Mouse (Mus musculus): ENCODE data around the gene Tpra1. TPM values are rescaled to one million over a fixed set of nuclear protein-coding genes. Genes with fewer than 3 reads are reported as not detected.

The Tpra1 gene
- polyA plus RNA-seq, 1 experiment from 2014 or later, result 55.6 TPM

- WGBS, result 89% methylated on average over 10 of the region's 10 CpGs
- Histone ChIP-seq H3K27ac (ENCODE audit: low read length) (no peak overlapping the region), H3K4me2 (replicated peaks; ENCODE audit: low read depth, low read length) (no peak overlapping the region), H3K27me3 (ENCODE audit: control insufficient read depth, insufficient read depth, low read length) (no peaks in the 10 kb centered on the region), H3K4me3 (ENCODE audit: low read depth, low read length) (no peak overlapping the region), H3K9me3 (ENCODE audit: control insufficient read depth, low read depth, low read length) (no peaks in the 10 kb centered on the region), H3K9ac (replicated peaks; ENCODE audit: low read depth, low read length) (no peak overlapping the region), H3K4me1 (ENCODE audit: control insufficient read depth, insufficient read depth, low read length) (no peaks in the 10 kb centered on the region), H3K36me3 (ENCODE audit: control insufficient read depth, insufficient read depth, low read length) (peaks cover 71% of the 10 kb centered on the region)
- no peak for ATAC-seq (ENCODE audit: insufficient number of reproducible peaks, insufficient read depth, low FRiP score, low read depth)
These were observed 17.9 kb upstream of the Tpra1 start for GRCm38 (mm10) chr6:88884195-88884594.

GRCm38 (mm10) chr6:88884690-88885089 lies 17.4 kb upstream of the Tpra1 start:
- Histone ChIP-seq H3K4me3 (ENCODE audit: low read depth, low read length) (no peak overlapping the region), H3K27ac (ENCODE audit: low read length) (no peak overlapping the region), H3K4me1 (ENCODE audit: control insufficient read depth, insufficient read depth, low read length) (no peaks in the 10 kb centered on the region), H3K36me3 (ENCODE audit: control insufficient read depth, insufficient read depth, low read length) (peaks cover 76% of the 10 kb centered on the region), H3K9ac (replicated peaks; ENCODE audit: low read depth, low read length) (no peak overlapping the region), H3K4me2 (replicated peaks; ENCODE audit: low read depth, low read length) (no peak overlapping the region), H3K27me3 (ENCODE audit: control insufficient read depth, insufficient read depth, low read length) (no peaks in the 10 kb centered on the region), H3K9me3 (ENCODE audit: control insufficient read depth, low read depth, low read length) (no peaks in the 10 kb centered on the region)
- 96% methylated on average over 17 of the region's 17 CpGs for WGBS
- ATAC-seq (ENCODE audit: insufficient number of reproducible peaks, insufficient read depth, low FRiP score, low read depth), result no peak

GRCm38 (mm10) chr6:88885644-88886416 lies 16.2 kb upstream of the Tpra1 start:
- no peaks in the 10 kb centered on the region for H3K4me1 ChIP-seq (ENCODE audit: control insufficient read depth, insufficient read depth, low read length)
- ATAC-seq (ENCODE audit: insufficient number of reproducible peaks, insufficient read depth, low FRiP score, low read depth), result no peak
- no peaks in the 10 kb centered on the region for H3K27me3 ChIP-seq (ENCODE audit: control insufficient read depth, insufficient read depth, low read length)
- H3K4me2 ChIP-seq (replicated peaks; ENCODE audit: low read depth, low read length), result no peak overlapping the region
- H3K36me3 ChIP-seq (ENCODE audit: control insufficient read depth, insufficient read depth, low read length), result peaks cover 87% of the 10 kb centered on the region
- H3K9ac ChIP-seq (replicated peaks; ENCODE audit: low read depth, low read length), result no peak overlapping the region
- no peak overlapping the region for H3K27ac ChIP-seq (ENCODE audit: low read length)
- H3K9me3 ChIP-seq (ENCODE audit: control insufficient read depth, low read depth, low read length), result no peaks in the 10 kb centered on the region
- 92% methylated on average over 12 of the region's 12 CpGs for WGBS
- H3K4me3 ChIP-seq (ENCODE audit: low read depth, low read length), result no peak overlapping the region

GRCm38 (mm10) chr6:88886417-88886967 lies 15.6 kb upstream of the Tpra1 start:
- WGBS, result 85% methylated on average over 2 of the region's 2 CpGs
- Histone ChIP-seq H3K9ac (replicated peaks; ENCODE audit: low read depth, low read length) (no peak overlapping the region), H3K9me3 (ENCODE audit: control insufficient read depth, low read depth, low read length) (no peaks in the 10 kb centered on the region), H3K4me1 (ENCODE audit: control insufficient read depth, insufficient read depth, low read length) (no peaks in the 10 kb centered on the region), H3K4me3 (ENCODE audit: low read depth, low read length) (no peak overlapping the region), H3K27ac (ENCODE audit: low read length) (no peak overlapping the region), H3K27me3 (ENCODE audit: control insufficient read depth, insufficient read depth, low read length) (no peaks in the 10 kb centered on the region), H3K4me2 (replicated peaks; ENCODE audit: low read depth, low read length) (no peak overlapping the region), H3K36me3 (ENCODE audit: control insufficient read depth, insufficient read depth, low read length) (peaks cover 94% of the 10 kb centered on the region)
- ATAC-seq (ENCODE audit: insufficient number of reproducible peaks, insufficient read depth, low FRiP score, low read depth), result no peak

- peaks cover 90% of the 10 kb centered on the region for H3K36me3 ChIP-seq (ENCODE audit: control insufficient read depth, insufficient read depth, low read length)
- ATAC-seq (ENCODE audit: insufficient number of reproducible peaks, insufficient read depth, low FRiP score, low read depth), result no peak
- no peak overlapping the region for H3K27ac ChIP-seq (ENCODE audit: low read length)
- no peak overlapping the region for H3K4me3 ChIP-seq (ENCODE audit: low read depth, low read length)
- no peaks in the 10 kb centered on the region for H3K27me3 ChIP-seq (ENCODE audit: control insufficient read depth, insufficient read depth, low read length)
- H3K9me3 ChIP-seq (ENCODE audit: control insufficient read depth, low read depth, low read length), result no peaks in the 10 kb centered on the region
- no peak overlapping the region for H3K9ac ChIP-seq (replicated peaks; ENCODE audit: low read depth, low read length)
- 86% methylated on average over 13 of the region's 13 CpGs for WGBS
- no peaks in the 10 kb centered on the region for H3K4me1 ChIP-seq (ENCODE audit: control insufficient read depth, insufficient read depth, low read length)
- H3K4me2 ChIP-seq (replicated peaks; ENCODE audit: low read depth, low read length), result no peak overlapping the region
These were observed 12.5 kb upstream of the Tpra1 start for GRCm38 (mm10) chr6:88889410-88890042.

GRCm38 (mm10) chr6:88890832-88891231 lies 11.2 kb upstream of the Tpra1 start:
- 87% methylated on average over 7 of the region's 7 CpGs for WGBS
- no peaks in the 10 kb centered on the region for H3K9me3 ChIP-seq (ENCODE audit: control insufficient read depth, low read depth, low read length)
- H3K36me3 ChIP-seq (ENCODE audit: control insufficient read depth, insufficient read depth, low read length), result peaks cover 88% of the 10 kb centered on the region
- no peaks in the 10 kb centered on the region for H3K4me1 ChIP-seq (ENCODE audit: control insufficient read depth, insufficient read depth, low read length)
- H3K27ac ChIP-seq (ENCODE audit: low read length), result no peak overlapping the region
- no peak overlapping the region for H3K4me2 ChIP-seq (replicated peaks; ENCODE audit: low read depth, low read length)
- no peak for ATAC-seq (ENCODE audit: insufficient number of reproducible peaks, insufficient read depth, low FRiP score, low read depth)
- H3K27me3 ChIP-seq (ENCODE audit: control insufficient read depth, insufficient read depth, low read length), result no peaks in the 10 kb centered on the region
- no peak overlapping the region for H3K9ac ChIP-seq (replicated peaks; ENCODE audit: low read depth, low read length)
- no peak overlapping the region for H3K4me3 ChIP-seq (ENCODE audit: low read depth, low read length)

GRCm38 (mm10) chr6:88893559-88893958 lies 8.5 kb upstream of the Tpra1 start:
- H3K27ac ChIP-seq (ENCODE audit: low read length), result no peak overlapping the region
- no peaks in the 10 kb centered on the region for H3K9me3 ChIP-seq (ENCODE audit: control insufficient read depth, low read depth, low read length)
- H3K27me3 ChIP-seq (ENCODE audit: control insufficient read depth, insufficient read depth, low read length), result no peaks in the 10 kb centered on the region
- 58% methylated on average over 5 of the region's 5 CpGs for WGBS
- H3K4me3 ChIP-seq (ENCODE audit: low read depth, low read length), result no peak overlapping the region
- peaks cover 71% of the 10 kb centered on the region for H3K36me3 ChIP-seq (ENCODE audit: control insufficient read depth, insufficient read depth, low read length)
- no peak for ATAC-seq (ENCODE audit: insufficient number of reproducible peaks, insufficient read depth, low FRiP score, low read depth)
- H3K9ac ChIP-seq (replicated peaks; ENCODE audit: low read depth, low read length), result no peak overlapping the region
- H3K4me1 ChIP-seq (ENCODE audit: control insufficient read depth, insufficient read depth, low read length), result peaks cover 10% of the 10 kb centered on the region; the same call in 1 of the 2 replicates
- no peak overlapping the region for H3K4me2 ChIP-seq (replicated peaks; ENCODE audit: low read depth, low read length)

- H3K4me3 ChIP-seq (ENCODE audit: low read depth, low read length), result no peak overlapping the region
- peaks cover 10% of the 10 kb centered on the region; the same call in 1 of the 2 replicates for H3K4me1 ChIP-seq (ENCODE audit: control insufficient read depth, insufficient read depth, low read length)
- no peak for ATAC-seq (ENCODE audit: insufficient number of reproducible peaks, insufficient read depth, low FRiP score, low read depth)
- peaks cover 47% of the 10 kb centered on the region for H3K36me3 ChIP-seq (ENCODE audit: control insufficient read depth, insufficient read depth, low read length)
- no peak overlapping the region for H3K4me2 ChIP-seq (replicated peaks; ENCODE audit: low read depth, low read length)
- no peaks in the 10 kb centered on the region for H3K9me3 ChIP-seq (ENCODE audit: control insufficient read depth, low read depth, low read length)
- no peaks in the 10 kb centered on the region for H3K27me3 ChIP-seq (ENCODE audit: control insufficient read depth, insufficient read depth, low read length)
- no peak overlapping the region for H3K9ac ChIP-seq (replicated peaks; ENCODE audit: low read depth, low read length)
- 78% methylated on average over 6 of the region's 6 CpGs for WGBS
- H3K27ac ChIP-seq (ENCODE audit: low read length), result no peak overlapping the region
These were observed 6.1 kb upstream of the Tpra1 start for GRCm38 (mm10) chr6:88895943-88896342.
